Mouse (Mus musculus): ENCODE results near the gene Ruvbl1.

Ruvbl1 gene

GRCm38 (mm10) chr6:88465181-88465920 lies at the start of gene Ruvbl1:
Gene Ruvbl1 (plus strand): TSS chr6:88465409.
- DNase-seq (ENCODE audit: low read depth, low spot score): peak; percentile 99

GRCm38 (mm10) chr6:88416130-88416758 lies 49.0 kb upstream of the Ruvbl1 start:
- DNase-seq (ENCODE audit: low read depth, low spot score): no peak

GRCm38 (mm10) chr6:88431202-88431601 lies 34.0 kb upstream of the Ruvbl1 start:
- peak; percentile 60 for DNase-seq (ENCODE audit: low read depth, low spot score)

GRCm38 (mm10) chr6:88435609-88436008 lies 29.6 kb upstream of the Ruvbl1 start:
- DNase-seq (ENCODE audit: low read depth, low spot score): no peak

GRCm38 (mm10) chr6:88439056-88439455 lies 26.2 kb upstream of the Ruvbl1 start:
- DNase-seq (ENCODE audit: low read depth, low spot score): no peak

- DNase-seq (ENCODE audit: low read depth, low spot score): no peak
These were observed 22.7 kb upstream of the Ruvbl1 start for GRCm38 (mm10) chr6:88442551-88442950.

- DNase-seq (ENCODE audit: low read depth, low spot score): no peak
These were observed 21.8 kb upstream of the Ruvbl1 start for GRCm38 (mm10) chr6:88443446-88443845.

- no peak for DNase-seq (ENCODE audit: low read depth, low spot score)
These were observed 21.0 kb upstream of the Ruvbl1 start for GRCm38 (mm10) chr6:88444076-88444750.

- peak; percentile 23 for DNase-seq (ENCODE audit: low read depth, low spot score)
These were observed 19.5 kb upstream of the Ruvbl1 start for GRCm38 (mm10) chr6:88445661-88446060.

GRCm38 (mm10) chr6:88446063-88447002 lies 18.9 kb upstream of the Ruvbl1 start, which contains the start of gene Eefsec:
Gene Eefsec (minus strand): TSS chr6:88446539.
- DNase-seq (ENCODE audit: low read depth, low spot score): peak; percentile 78

GRCm38 (mm10) chr6:88447454-88447853 lies 17.8 kb upstream of the Ruvbl1 start:
- no peak for DNase-seq (ENCODE audit: low read depth, low spot score)

- DNase-seq (ENCODE audit: low read depth, low spot score): no peak
These were observed 10.7 kb upstream of the Ruvbl1 start for GRCm38 (mm10) chr6:88454545-88454944.

GRCm38 (mm10) chr6:88469878-88470277 lies 4.7 kb downstream of the Ruvbl1 start:
- DNase-seq (ENCODE audit: low read depth, low spot score): no peak

GRCm38 (mm10) chr6:88480421-88480820 lies 15.2 kb downstream of the Ruvbl1 start:
- DNase-seq (ENCODE audit: low read depth, low spot score): no peak

GRCm38 (mm10) chr6:88483111-88483510 lies 17.9 kb downstream of the Ruvbl1 start:
- DNase-seq (ENCODE audit: low read depth, low spot score): no peak

GRCm38 (mm10) chr6:88483913-88484312 lies 18.7 kb downstream of the Ruvbl1 start:
- no peak for DNase-seq (ENCODE audit: low read depth, low spot score)

- no peak for DNase-seq (ENCODE audit: low read depth, low spot score)
These were observed 20.2 kb downstream of the Ruvbl1 start for GRCm38 (mm10) chr6:88485378-88485777.

- DNase-seq (ENCODE audit: low read depth, low spot score): peak; percentile 56
These were observed 21.7 kb downstream of the Ruvbl1 start for GRCm38 (mm10) chr6:88486893-88487292.

GRCm38 (mm10) chr6:88489026-88489425 lies 23.8 kb downstream of the Ruvbl1 start:
- DNase-seq (ENCODE audit: low read depth, low spot score): peak; percentile 39

GRCm38 (mm10) chr6:88489834-88490233 lies 24.6 kb downstream of the Ruvbl1 start:
- DNase-seq (ENCODE audit: low read depth, low spot score): no peak

- DNase-seq (ENCODE audit: low read depth, low spot score): no peak
These were observed 25.6 kb downstream of the Ruvbl1 start for GRCm38 (mm10) chr6:88490629-88491354.
